Mouse (Mus musculus): ENCODE results near the gene Eif2b4. TPM values are rescaled to one million over a fixed set of nuclear protein-coding genes. Genes with fewer than 3 reads are reported as not detected.

Eif2b4 gene
- 17.1 TPM for polyA plus RNA-seq (2015; fragmentation: Illumina TruSeq; extraction: RNeasy Lipid Tissue Mini Kit (QIAGEN cat#74804); ENCODE audit: insufficient read depth, low read depth, low replicate concordance)

DNA sequence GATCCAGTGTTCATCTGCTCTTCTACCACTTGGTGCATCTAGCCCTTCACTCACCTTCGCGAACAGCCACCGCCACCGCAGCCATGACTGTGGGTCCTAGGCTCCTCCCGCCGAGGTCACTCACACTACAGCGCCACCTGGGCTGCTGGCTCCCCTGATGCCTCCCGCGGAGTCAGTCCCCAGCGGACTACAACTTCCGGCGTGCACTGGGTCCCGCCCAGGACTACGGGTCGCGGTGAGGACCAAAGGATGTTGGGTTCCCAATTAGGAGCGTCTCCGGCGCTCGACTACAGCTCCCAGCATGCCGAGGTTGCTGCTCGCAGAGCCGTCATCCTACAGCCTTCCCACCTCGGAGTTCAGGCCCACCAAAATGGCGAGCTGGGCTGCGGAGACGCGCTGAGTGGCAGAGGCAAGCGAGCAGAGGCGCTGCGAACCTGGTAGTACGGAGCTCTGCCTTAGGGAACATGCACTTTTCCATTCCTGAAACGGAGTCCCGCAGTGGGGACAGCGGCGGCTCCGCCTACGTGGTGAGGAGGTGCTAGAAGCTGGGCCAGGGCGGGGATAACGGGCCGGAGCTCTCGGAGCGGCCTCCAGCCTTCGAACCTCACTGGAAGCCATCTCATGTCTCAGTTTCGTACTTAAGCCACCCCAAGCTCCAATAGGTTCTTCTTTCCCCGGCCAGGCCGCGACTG lies at the start of gene Eif2b4, which contains the start of gene Snx17:
Eif2b4 (minus strand) TSS at position 492 of the 692 bp plus-strand sequence.
Snx17 (plus strand) TSS at position 289 of the 692 bp plus-strand sequence.

DNA sequence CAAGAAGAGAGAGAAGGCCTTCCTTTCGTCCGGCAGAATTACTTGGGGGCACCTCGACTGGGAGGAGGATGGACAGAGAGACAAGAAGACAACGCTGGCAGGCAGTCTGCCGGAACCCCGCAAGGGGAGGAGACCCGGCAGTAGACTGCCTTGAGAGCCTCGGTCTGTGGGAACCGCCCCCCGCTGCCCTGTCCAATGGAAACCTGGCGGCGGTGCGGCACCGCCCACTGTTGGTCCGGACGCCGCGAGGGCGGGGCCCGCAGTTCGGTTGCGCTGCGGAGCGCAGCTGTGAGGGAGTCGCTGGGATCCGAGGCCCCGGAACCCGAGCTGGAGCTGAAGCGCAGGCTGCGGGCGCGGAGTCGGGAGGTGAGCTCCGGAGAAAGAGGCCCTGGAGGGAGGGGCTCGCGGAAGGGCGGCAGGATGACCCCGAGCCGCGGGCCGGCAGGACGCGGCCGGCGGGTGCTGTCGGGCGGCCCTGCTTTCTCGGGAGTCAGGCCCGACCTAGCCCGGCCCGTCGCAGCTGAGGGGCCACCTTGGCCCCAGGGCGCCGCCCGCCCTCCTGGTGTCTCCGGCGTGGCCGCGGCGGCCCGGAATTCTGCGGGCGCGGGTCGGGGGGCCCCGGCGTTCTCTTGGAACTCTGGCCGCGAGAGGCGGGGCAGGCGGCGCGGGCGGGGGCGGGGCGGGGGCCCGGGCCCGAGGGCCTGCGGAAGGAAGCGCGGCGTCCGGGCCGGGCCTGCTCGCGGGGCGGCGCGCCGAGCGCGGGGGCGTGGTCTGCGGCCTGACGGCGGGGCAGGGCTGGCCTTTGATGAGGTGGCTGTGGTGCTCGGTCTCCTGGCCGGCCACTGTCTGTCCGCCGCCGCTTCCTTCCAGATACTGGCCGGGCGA lies 47.6 kb upstream of the Eif2b4 start, which contains the start of the genes Nrbp1 and Gm9970:
Nrbp1 (plus strand) TSS at position 228 of the 885 bp plus-strand sequence.
Gm9970 (minus strand) TSS at position 596 of the 885 bp plus-strand sequence.

DNA sequence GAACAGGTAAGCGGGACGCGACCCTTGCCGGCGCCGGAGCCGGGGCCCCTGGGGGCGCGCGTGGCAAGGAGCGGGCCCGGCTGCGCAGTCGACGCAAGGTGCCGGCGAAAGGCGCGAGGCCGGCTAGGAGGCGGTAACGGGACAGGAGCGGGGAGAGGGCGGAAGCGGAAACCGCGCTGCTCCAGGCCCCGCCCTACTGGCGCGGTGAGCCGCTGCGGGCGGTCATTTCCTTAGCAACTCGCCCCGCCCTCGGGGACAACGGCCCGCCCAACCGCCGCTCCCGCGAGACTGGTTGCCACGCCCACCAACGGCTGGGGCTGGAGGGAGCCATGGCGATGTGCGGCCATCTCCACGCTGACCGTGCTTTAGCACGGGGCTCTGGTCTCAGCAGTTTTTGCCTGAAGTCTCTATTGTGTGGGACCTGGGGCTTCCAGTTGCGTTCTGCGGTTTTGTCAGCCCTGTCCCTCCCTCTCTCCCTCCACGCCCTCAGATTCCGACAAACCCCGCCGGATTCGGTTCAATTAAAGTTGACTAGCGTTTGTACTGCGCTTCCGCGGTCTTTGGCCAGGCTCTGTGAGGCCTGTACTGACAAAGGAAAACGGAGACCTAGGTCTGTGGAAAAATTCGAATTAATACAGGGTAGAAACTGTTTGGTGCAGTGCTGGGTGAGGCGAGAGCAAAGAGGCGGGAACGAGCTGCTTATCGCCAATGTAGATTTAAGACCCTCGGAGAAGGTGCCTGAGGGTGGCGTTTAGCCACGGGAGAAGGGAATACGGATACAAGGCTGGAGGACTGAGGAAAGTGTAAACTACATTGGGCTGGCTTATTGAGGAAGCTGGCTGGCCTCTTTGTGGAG lies 27.4 kb upstream of the Eif2b4 start, which contains the start of gene Ppm1g:
Ppm1g (minus strand) TSS at position 240 of the 856 bp plus-strand sequence.

DNA sequence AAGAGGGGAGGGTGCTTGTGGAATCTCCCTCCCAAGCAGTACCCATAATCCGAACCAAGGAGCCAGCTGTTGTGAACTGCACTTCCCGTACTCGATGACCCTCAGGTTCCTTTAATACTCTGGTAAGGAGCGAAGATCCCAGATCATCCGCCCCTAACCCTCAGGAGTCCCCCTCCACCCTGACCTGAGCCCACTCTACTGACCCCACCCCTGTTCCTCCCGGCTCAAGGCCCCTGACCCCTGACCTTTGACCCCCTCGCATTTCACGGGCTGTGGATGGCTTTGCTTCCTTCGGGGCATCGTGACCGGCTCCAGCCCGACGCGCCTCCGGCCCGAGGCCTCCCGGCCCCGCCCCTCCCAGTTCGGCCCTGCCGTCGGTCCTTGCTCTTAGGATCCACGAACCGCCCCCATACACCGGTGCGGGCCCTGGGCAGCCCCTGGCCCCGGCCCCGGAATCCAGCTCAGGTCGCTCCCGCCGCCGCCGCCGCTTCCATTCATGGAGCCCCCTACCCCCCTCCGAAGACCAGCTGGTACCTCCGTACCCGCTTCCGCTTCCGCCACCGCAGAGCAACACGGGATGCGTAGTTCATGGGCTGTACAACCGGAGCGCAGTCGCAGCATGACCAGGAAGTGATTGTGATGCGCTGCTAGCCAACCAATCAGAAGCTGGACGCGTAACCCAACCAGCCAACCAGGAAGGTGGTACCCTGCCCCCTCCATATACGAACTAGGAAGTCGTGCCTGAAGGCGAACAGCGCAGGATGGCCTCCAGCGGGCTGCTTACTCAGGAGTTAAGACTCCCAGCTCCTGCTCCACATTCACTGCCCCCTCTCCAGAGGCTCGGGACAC lies 8.7 kb upstream of the Eif2b4 start, which contains the start of gene Zfp513:
Zfp513 (minus strand) TSS at position 562 of the 849 bp plus-strand sequence.

DNA sequence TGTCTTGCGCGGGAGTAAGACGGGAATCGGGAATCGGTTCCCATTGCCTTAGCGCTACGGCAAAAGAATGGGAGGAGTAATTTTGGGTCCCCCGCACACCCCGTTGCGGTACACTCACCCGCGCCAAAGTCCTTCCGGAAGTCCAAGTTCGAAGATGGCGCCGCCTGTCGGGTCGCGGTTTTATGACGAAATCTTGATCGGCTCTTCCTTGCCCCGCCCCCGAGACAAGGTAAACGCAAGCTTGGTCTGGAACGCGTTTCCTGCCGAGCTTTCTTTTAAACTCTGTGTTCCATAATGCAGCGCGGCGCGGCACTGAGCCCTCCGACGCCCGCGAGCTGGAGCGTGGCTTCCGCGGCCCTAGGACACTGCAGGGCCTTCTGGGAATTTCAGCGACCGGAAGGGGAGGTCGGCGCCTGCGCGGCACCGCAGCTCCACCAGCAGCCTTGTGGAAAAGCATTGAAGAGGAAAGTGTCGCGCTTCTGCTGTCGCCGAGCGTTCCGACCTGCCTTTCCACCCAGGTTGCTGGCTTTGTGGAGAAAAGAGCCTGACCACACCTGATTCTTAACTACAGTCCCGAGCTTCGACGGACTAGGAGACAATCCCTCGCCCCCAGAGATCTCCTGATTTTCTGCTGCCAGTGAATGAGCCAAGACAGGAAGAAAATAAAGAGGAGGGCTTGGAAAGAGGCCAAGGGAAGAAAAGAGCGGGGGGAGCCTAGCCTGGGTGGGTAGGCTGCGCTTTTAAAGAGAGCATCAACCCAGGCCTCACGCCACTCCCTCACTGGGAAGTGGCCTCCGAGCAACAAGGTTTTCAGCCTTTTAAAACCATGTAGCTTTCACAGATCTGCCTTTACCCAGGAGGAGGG lies 13.2 kb downstream of the Eif2b4 start, which contains the start of the genes Gm29609 and Gtf3c2:
Gm29609 (minus strand) TSS at position 146 of the 865 bp plus-strand sequence.
Gtf3c2 (minus strand) TSS at position 379 of the 865 bp plus-strand sequence.

GRCm38 (mm10) chr5:31154152-31154553 lies 39.1 kb downstream of the Eif2b4 start, which contains the start of gene Mpv17:
Gene Mpv17 (minus strand): TSS chr5:31154251.

DNA sequence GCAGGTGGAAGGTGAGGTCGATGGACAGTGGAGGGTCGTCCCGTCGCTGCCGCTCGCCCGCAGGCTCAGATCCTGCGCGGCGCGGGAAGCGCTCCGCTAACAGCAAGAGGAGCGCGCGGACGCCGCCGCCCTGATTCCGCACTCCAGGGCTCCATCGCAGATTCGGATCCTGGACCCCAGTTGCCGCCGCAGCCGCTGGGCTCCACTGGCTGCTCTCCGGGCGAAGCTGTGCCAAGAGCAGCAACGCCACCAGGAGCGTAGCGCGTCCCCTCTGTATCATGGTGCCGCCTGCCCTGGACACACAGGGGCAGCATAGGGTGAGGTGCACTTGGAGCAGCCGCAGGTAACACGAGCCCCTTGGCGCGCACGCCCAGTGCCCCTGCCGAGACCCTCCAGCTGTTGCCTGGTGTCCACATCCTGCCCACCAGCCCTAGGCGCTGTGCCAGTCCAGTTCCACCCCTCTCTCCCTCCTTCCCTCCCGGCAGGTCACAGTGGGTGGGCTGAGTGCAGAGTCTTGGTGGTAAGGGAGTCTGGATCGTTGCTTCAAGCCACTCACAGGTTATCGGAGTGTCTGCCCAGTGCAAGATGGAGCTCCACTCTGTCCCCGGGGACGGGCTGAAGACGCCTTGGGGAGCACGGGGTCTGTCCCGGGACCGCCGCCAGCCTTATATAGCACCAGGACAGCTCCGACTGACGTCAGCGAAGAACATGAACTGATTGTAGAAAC lies 54.8 kb downstream of the Eif2b4 start, which contains the start of gene Ucn:
Ucn (minus strand) TSS at position 589 of the 727 bp plus-strand sequence.

Other genes starting within 250 kb of the Eif2b4 start
- 3.9 TPM for gene Cgref1, start 247.8 kb downstream of the Eif2b4 start, polyA plus RNA-seq (2015; fragmentation: Illumina TruSeq; extraction: RNeasy Lipid Tissue Mini Kit (QIAGEN cat#74804); ENCODE audit: insufficient read depth, low read depth, low replicate concordance)
- gene Preb, start 233.1 kb downstream of the Eif2b4 start, polyA plus RNA-seq (2015; fragmentation: Illumina TruSeq; extraction: RNeasy Lipid Tissue Mini Kit (QIAGEN cat#74804); ENCODE audit: insufficient read depth, low read depth, low replicate concordance): 80.6 TPM
- gene Tcf23, start 224.8 kb downstream of the Eif2b4 start, polyA plus RNA-seq (2015; fragmentation: Illumina TruSeq; extraction: RNeasy Lipid Tissue Mini Kit (QIAGEN cat#74804); ENCODE audit: insufficient read depth, low read depth, low replicate concordance): 0.31 TPM
- 39.3 TPM for gene Atraid, start 145.1 kb downstream of the Eif2b4 start, polyA plus RNA-seq (2015; fragmentation: Illumina TruSeq; extraction: RNeasy Lipid Tissue Mini Kit (QIAGEN cat#74804); ENCODE audit: insufficient read depth, low read depth, low replicate concordance)
- 4.2 TPM for gene Slc5a6, start 144.5 kb downstream of the Eif2b4 start, polyA plus RNA-seq (2015; fragmentation: Illumina TruSeq; extraction: RNeasy Lipid Tissue Mini Kit (QIAGEN cat#74804); ENCODE audit: insufficient read depth, low read depth, low replicate concordance)
- gene Cad, start 138.7 kb downstream of the Eif2b4 start, polyA plus RNA-seq (2015; fragmentation: Illumina TruSeq; extraction: RNeasy Lipid Tissue Mini Kit (QIAGEN cat#74804); ENCODE audit: insufficient read depth, low read depth, low replicate concordance): 11.6 TPM
- not detected for gene Dnajc5g, start 87.1 kb downstream of the Eif2b4 start, polyA plus RNA-seq (2015; fragmentation: Illumina TruSeq; extraction: RNeasy Lipid Tissue Mini Kit (QIAGEN cat#74804); ENCODE audit: insufficient read depth, low read depth, low replicate concordance)
- not detected for gene Slc30a3, start 85.2 kb downstream of the Eif2b4 start, polyA plus RNA-seq (2015; fragmentation: Illumina TruSeq; extraction: RNeasy Lipid Tissue Mini Kit (QIAGEN cat#74804); ENCODE audit: insufficient read depth, low read depth, low replicate concordance)
- gene Trim54, start 76.7 kb downstream of the Eif2b4 start, polyA plus RNA-seq (2015; fragmentation: Illumina TruSeq; extraction: RNeasy Lipid Tissue Mini Kit (QIAGEN cat#74804); ENCODE audit: insufficient read depth, low read depth, low replicate concordance): not detected
- not detected for gene Ucn, start 54.6 kb downstream of the Eif2b4 start, polyA plus RNA-seq (2015; fragmentation: Illumina TruSeq; extraction: RNeasy Lipid Tissue Mini Kit (QIAGEN cat#74804); ENCODE audit: insufficient read depth, low read depth, low replicate concordance)
- 13.0 TPM for gene Mpv17, start 39.2 kb downstream of the Eif2b4 start, polyA plus RNA-seq (2015; fragmentation: Illumina TruSeq; extraction: RNeasy Lipid Tissue Mini Kit (QIAGEN cat#74804); ENCODE audit: insufficient read depth, low read depth, low replicate concordance)
- 0.52 TPM for gene Gm29609, start 13.5 kb downstream of the Eif2b4 start, polyA plus RNA-seq (2015; fragmentation: Illumina TruSeq; extraction: RNeasy Lipid Tissue Mini Kit (QIAGEN cat#74804); ENCODE audit: insufficient read depth, low read depth, low replicate concordance)
- 25.7 TPM for gene Gtf3c2, start 13.3 kb downstream of the Eif2b4 start, polyA plus RNA-seq (2015; fragmentation: Illumina TruSeq; extraction: RNeasy Lipid Tissue Mini Kit (QIAGEN cat#74804); ENCODE audit: insufficient read depth, low read depth, low replicate concordance)
- 15.2 TPM for gene Snx17, start 203 bp downstream of the Eif2b4 start, polyA plus RNA-seq (2015; fragmentation: Illumina TruSeq; extraction: RNeasy Lipid Tissue Mini Kit (QIAGEN cat#74804); ENCODE audit: insufficient read depth, low read depth, low replicate concordance)
- gene Zfp513, start 8.9 kb upstream of the Eif2b4 start, polyA plus RNA-seq (2015; fragmentation: Illumina TruSeq; extraction: RNeasy Lipid Tissue Mini Kit (QIAGEN cat#74804); ENCODE audit: insufficient read depth, low read depth, low replicate concordance): 5.8 TPM
- 12.2 TPM for gene Ppm1g, start 27.3 kb upstream of the Eif2b4 start, polyA plus RNA-seq (2015; fragmentation: Illumina TruSeq; extraction: RNeasy Lipid Tissue Mini Kit (QIAGEN cat#74804); ENCODE audit: insufficient read depth, low read depth, low replicate concordance)
- 26.8 TPM for gene Nrbp1, start 47.4 kb upstream of the Eif2b4 start, polyA plus RNA-seq (2015; fragmentation: Illumina TruSeq; extraction: RNeasy Lipid Tissue Mini Kit (QIAGEN cat#74804); ENCODE audit: insufficient read depth, low read depth, low replicate concordance)
- gene Gm9970, start 47.8 kb upstream of the Eif2b4 start, polyA plus RNA-seq (2015; fragmentation: Illumina TruSeq; extraction: RNeasy Lipid Tissue Mini Kit (QIAGEN cat#74804); ENCODE audit: insufficient read depth, low read depth, low replicate concordance): not detected
- 9.0 TPM for gene Krtcap3, start 58.3 kb upstream of the Eif2b4 start, polyA plus RNA-seq (2015; fragmentation: Illumina TruSeq; extraction: RNeasy Lipid Tissue Mini Kit (QIAGEN cat#74804); ENCODE audit: insufficient read depth, low read depth, low replicate concordance)
- gene Ift172, start 97.7 kb upstream of the Eif2b4 start, polyA plus RNA-seq (2015; fragmentation: Illumina TruSeq; extraction: RNeasy Lipid Tissue Mini Kit (QIAGEN cat#74804); ENCODE audit: insufficient read depth, low read depth, low replicate concordance): 20.7 TPM
- 2.1 TPM for gene Fndc4, start 102.7 kb upstream of the Eif2b4 start, polyA plus RNA-seq (2015; fragmentation: Illumina TruSeq; extraction: RNeasy Lipid Tissue Mini Kit (QIAGEN cat#74804); ENCODE audit: insufficient read depth, low read depth, low replicate concordance)
- gene Gckr, start 104.0 kb upstream of the Eif2b4 start, polyA plus RNA-seq (2015; fragmentation: Illumina TruSeq; extraction: RNeasy Lipid Tissue Mini Kit (QIAGEN cat#74804); ENCODE audit: insufficient read depth, low read depth, low replicate concordance): 1.1 TPM